Mouse (Mus musculus) cerebellum, adult 2 months (tissue): ENCODE data around the gene Trpc6. TPM values are rescaled to one million over a fixed set of nuclear protein-coding genes. Genes with fewer than 3 reads are reported as not detected.

ENCODE experiments used
- DNase-seq, 2 experiments: peaks; one replicate each; pipeline ENCODE4 v3.0.0; 2021
- H3K27ac ChIP-seq: fragments of 200-500 bp; 2 replicates; pipeline ENCODE4 v1.5.1; 2012; ENCODE audit warnings: low read length, control low read depth, inconsistent platforms; ENCODE audit not compliant: insufficient read depth
- H3K27me3 ChIP-seq: fragments of 200-500 bp; 2 replicates; pipeline ENCODE4 v1.6.1; 2012; ENCODE audit warnings: inconsistent platforms, mild to moderate bottlenecking, low read length, moderate library complexity; ENCODE audit not compliant: control insufficient read depth, insufficient read depth
- H3K4me1 ChIP-seq: fragments of 200-500 bp; 2 replicates; pipeline ENCODE4 v1.6.1; 2011; ENCODE audit warnings: low read length; ENCODE audit not compliant: control insufficient read depth, insufficient read depth
- H3K4me3 ChIP-seq: fragments of 200-500 bp; replicated peaks from 2 replicates; pipeline ENCODE3; 2011; ENCODE audit warnings: mild to moderate bottlenecking, low read depth, low read length, control low read depth; ENCODE audit not compliant: insufficient read depth
- CTCF ChIP-seq: fragments of 200-500 bp; IDR thresholded peaks from 2 replicates; pipeline ENCODE4 v1.5.1; 2011; ENCODE audit warnings: low read depth, mild to moderate bottlenecking, control low read depth, low read length, moderate library complexity, borderline replicate concordance; ENCODE audit not compliant: insufficient read depth
- POLR2A ChIP-seq: fragments of 200-500 bp; IDR thresholded peaks from 2 replicates; pipeline ENCODE4 v1.6.1; 2011; ENCODE audit warnings: low read length, control low read depth, borderline replicate concordance; ENCODE audit not compliant: insufficient read depth
- WGBS: fragments of 180-500 bp; shearing (Covaris S2); methylation state at CpG from one replicate; pipeline ENCODE4 v1.1.7; 2018; 5-methylcytosine and 5-hydroxymethylcytosine counted together
- polyA plus RNA-seq: library from polyadenylated mRNA; depleted of rRNA; stranded (reverse); fragments of >200 nt; gene quantifications from 2 replicates; pipeline ENCODE4 v1.2.3, GENCODE M21; 2012; rRNA removed

The Trpc6 gene
- polyA plus RNA-seq, result 0.74 and 1.1 TPM in 2 replicates

- under 1% methylated on average over 44 of the region's 44 CpGs for WGBS
- H3K27ac ChIP-seq, result no peak within 1 kb of the TSS
- H3K4me1 ChIP-seq, result no peaks in the 10 kb centered on the region
- no peaks in the 10 kb centered on the region for H3K27me3 ChIP-seq
- DNase-seq, result peak; percentile 2 to 19
- TF ChIP-seq POLR2A (no peak), CTCF (no peak)
- peak within 1 kb of the TSS; percentile 32 for H3K4me3 ChIP-seq
Measured at GRCm38 (mm10) chr9:8544041-8544794, at the start of gene Trpc6. Trpc6 (plus strand) TSS chr9:8544142.

GRCm38 (mm10) chr9:8520911-8521310 lies 23.0 kb upstream of the Trpc6 start:
- DNase-seq, result no peak
- TF ChIP-seq POLR2A, result no peak
- no peak for TF ChIP-seq CTCF
- H3K27me3 ChIP-seq, result no peaks in the 10 kb centered on the region

GRCm38 (mm10) chr9:8533670-8534069 lies 10.3 kb upstream of the Trpc6 start:
- Histone ChIP-seq H3K4me1 (no peaks in the 10 kb centered on the region), H3K27me3 (no peaks in the 10 kb centered on the region), H3K27ac (no peak overlapping the region), H3K4me3 (no peak overlapping the region)
- no peak for DNase-seq
- WGBS, result 97% methylated on average over 1 of the region's 1 CpGs
- TF ChIP-seq POLR2A (no peak), CTCF (no peak)

More at GRCm38 (mm10) chr9:8520911-8521310, 23.0 kb upstream of the Trpc6 start:
- no peak overlapping the region for H3K4me3 ChIP-seq
- H3K27ac ChIP-seq, result no peak overlapping the region
- H3K4me1 ChIP-seq, result no peaks in the 10 kb centered on the region

GRCm38 (mm10) chr9:8545236-8545635 lies 1.3 kb downstream of the Trpc6 start:
- DNase-seq, result no peak
- Histone ChIP-seq H3K4me3 (no peak overlapping the region), H3K27me3 (no peaks in the 10 kb centered on the region), H3K27ac (no peak overlapping the region), H3K4me1 (no peaks in the 10 kb centered on the region)
- 67% methylated on average over 2 of the region's 2 CpGs for WGBS
- no peak for TF ChIP-seq CTCF
- TF ChIP-seq POLR2A, result no peak

GRCm38 (mm10) chr9:8558574-8558973 lies 14.6 kb downstream of the Trpc6 start:
- TF ChIP-seq POLR2A (no peak), CTCF (no peak)
- WGBS, result 83% methylated on average over 1 of the region's 1 CpGs
- no peak overlapping the region for H3K27ac ChIP-seq
- no peak for DNase-seq
- no peaks in the 10 kb centered on the region for H3K27me3 ChIP-seq
- H3K4me1 ChIP-seq, result no peaks in the 10 kb centered on the region
- H3K4me3 ChIP-seq, result no peak overlapping the region

- no peaks in the 10 kb centered on the region for H3K27me3 ChIP-seq
- H3K4me3 ChIP-seq, result no peak overlapping the region
- peak in 1 of 2 experiments; percentile 31 for DNase-seq
- 55% methylated on average over 6 of the region's 6 CpGs for WGBS
- no peak overlapping the region for H3K27ac ChIP-seq
- TF ChIP-seq POLR2A, result no peak
- TF ChIP-seq CTCF, result peak; percentile 65
- peaks cover 8% of the 10 kb centered on the region for H3K4me1 ChIP-seq
Measured at GRCm38 (mm10) chr9:8592618-8593017, 48.7 kb downstream of the Trpc6 start.

- TF ChIP-seq CTCF, result no peak
- no peak for TF ChIP-seq POLR2A
- peaks cover 11% of the 10 kb centered on the region for H3K4me1 ChIP-seq
- H3K27me3 ChIP-seq, result no peaks in the 10 kb centered on the region
- WGBS, result 10% methylated on average over 1 of the region's 1 CpGs
- no peak overlapping the region for H3K4me3 ChIP-seq
- peak; percentile 56 to 81 for DNase-seq
- H3K27ac ChIP-seq, result no peak overlapping the region
Measured at GRCm38 (mm10) chr9:8597089-8597488, 53.1 kb downstream of the Trpc6 start.

GRCm38 (mm10) chr9:8606816-8607491 lies 63.0 kb downstream of the Trpc6 start:
- DNase-seq, result no peak

More at GRCm38 (mm10) chr9:8606816-8607491, 63.0 kb downstream of the Trpc6 start:
- TF ChIP-seq POLR2A, result no peak
- no peak for TF ChIP-seq CTCF
- Histone ChIP-seq H3K4me3 (no peak overlapping the region), H3K27me3 (no peaks in the 10 kb centered on the region), H3K27ac (no peak overlapping the region), H3K4me1 (no peaks in the 10 kb centered on the region)
